Mouse (Mus musculus) ES-E14 (cell line): Measurements from ENCODE around the gene Limd2. TPM values are rescaled to one million over a fixed set of nuclear protein-coding genes. Genes with fewer than 3 reads are reported as not detected.

Experiments used
- DNase-seq: peaks from one replicate; pipeline ENCODE4 v3.0.0-alpha.2; 2013; ENCODE audit warnings: low read depth, low spot score
- H3K27ac ChIP-seq: 2 replicates; pipeline ENCODE4 v1.5.1; 2012; ENCODE audit warnings: low read depth, mild to moderate bottlenecking, low read length, moderate library complexity, mixed read lengths; ENCODE audit not compliant: poor library complexity, insufficient read depth, severe bottlenecking
- H3K36me3 ChIP-seq: 2 replicates; pipeline ENCODE4 v1.6.1; 2012; ENCODE audit warnings: mild to moderate bottlenecking, low read length, moderate library complexity, mixed read lengths; ENCODE audit not compliant: control insufficient read depth, poor library complexity, insufficient read depth, severe bottlenecking
- H3K4me1 ChIP-seq, 2 experiments: fragments of 150-350 bp in 1 of 2; sonication (generic) in 1 of 2; 2 replicates each; pipeline ENCODE4 v1.6.1; 2012; ENCODE audit warnings: low read length in 2 of 2, mild to moderate bottlenecking in 1 of 2, mixed read lengths in 1 of 2; ENCODE audit not compliant: control insufficient read depth in 2 of 2, insufficient read depth in 2 of 2, poor library complexity in 1 of 2
- H3K4me3 ChIP-seq, 2 experiments: fragments of 150-350 bp in 1 of 2; sonication (generic) in 1 of 2; 2 replicates each; pipeline ENCODE4 v1.5.1; 2012; ENCODE audit warnings: low read length in 2 of 2, low read depth in 1 of 2, mild to moderate bottlenecking in 1 of 2, mixed read lengths in 1 of 2; ENCODE audit not compliant: insufficient read depth in 1 of 2, poor library complexity in 1 of 2, severe bottlenecking in 1 of 2
- H3K9ac ChIP-seq: 2 replicates; pipeline ENCODE4 v1.6.1; 2012; ENCODE audit warnings: low read depth, mild to moderate bottlenecking, low read length, mixed read lengths; ENCODE audit not compliant: poor library complexity, insufficient read depth, severe bottlenecking
- H3K9me3 ChIP-seq: fragments of 150-350 bp; sonication (generic); 2 replicates; pipeline ENCODE4 v1.6.1; 2012; ENCODE audit warnings: low read depth, mild to moderate bottlenecking, low read length; ENCODE audit not compliant: control insufficient read depth, insufficient read depth
- CHD2 ChIP-seq: IDR thresholded peaks from 2 replicates; pipeline ENCODE4 v1.6.1; 2014; ENCODE audit warnings: mild to moderate bottlenecking, low read depth, low read length, inconsistent platforms
- HCFC1 ChIP-seq: IDR thresholded peaks from 2 replicates; pipeline ENCODE4 v1.6.1; 2012; ENCODE audit warnings: low read length, inconsistent platforms, borderline replicate concordance; ENCODE audit not compliant: insufficient read depth
- MAFK ChIP-seq: IDR thresholded peaks from 2 replicates; pipeline ENCODE4 v1.6.1; 2014; ENCODE audit warnings: mild to moderate bottlenecking, low read depth, low read length, inconsistent platforms; ENCODE audit not compliant: insufficient read depth
- ZC3H11A ChIP-seq: IDR thresholded peaks from 2 replicates; pipeline ENCODE4 v1.6.1; 2012; ENCODE audit warnings: low read depth, mild to moderate bottlenecking, inconsistent platforms, low read length, borderline replicate concordance
- ZNF384 ChIP-seq: IDR thresholded peaks from 2 replicates; pipeline ENCODE4 v1.6.1; 2012; ENCODE audit warnings: low read depth, low read length, inconsistent platforms
- in situ Hi-C, 2 experiments: fragments of 600-800 bp; cut with MboI; formaldehyde crosslinking; loops; one replicate each; pipeline ENCODE4 v1.15.1; 2025; ENCODE audit warnings: low sequenced_read_pairs in 2 of 2, inconsistent platforms in 1 of 2; ENCODE audit not compliant: unreplicated experiment in 2 of 2
- total RNA-seq: library from RNA; depleted of rRNA; stranded (reverse); fragments of 300-350 nt; gene quantifications from 2 replicates; pipeline ENCODE4 v1.2.3, GENCODE M21; 2012

Limd2 gene
- total RNA-seq, 1 experiment, result 30.9 TPM

GRCm38 (mm10) chr11:106158930-106159215 lies 1.8 kb downstream of the Limd2 start:
- H3K9ac ChIP-seq, result peak overlapping the region; percentile 84; the same call in 1 of the 2 replicates
- DNase-seq, result no peak
- H3K4me1 ChIP-seq, result peaks cover 0 to 15% of the 10 kb centered on the region in 2 experiments; a peak in 2 of 4 replicates
- no peaks in the 10 kb centered on the region for H3K9me3 ChIP-seq
- TF ChIP-seq ZC3H11A (no peak), ZNF384 (no peak), HCFC1 (no peak), CHD2 (no peak), MAFK (no peak)
- in situ Hi-C loops, result no loop called here
- H3K27ac ChIP-seq, result no peak overlapping the region
- H3K36me3 ChIP-seq, result peaks cover 26% of the 10 kb centered on the region; the same call in 1 of the 2 replicates
- peak overlapping the region; percentile 93 to 100 for H3K4me3 ChIP-seq

- Histone ChIP-seq H3K9ac (no peak overlapping the region), H3K4me1 (peaks cover 0 to 15% of the 10 kb centered on the region in 2 experiments; a peak in 2 of 4 replicates), H3K4me3 (peak overlapping the region; percentile 93 to 100; a peak in 2 of 4 replicates), H3K27ac (no peak overlapping the region), H3K36me3 (peaks cover 22% of the 10 kb centered on the region; the same call in 1 of the 2 replicates), H3K9me3 (no peaks in the 10 kb centered on the region)
- DNase-seq, result no peak
- in situ Hi-C loops, result no loop called here
- TF ChIP-seq MAFK (no peak), CHD2 (no peak), HCFC1 (no peak), ZC3H11A (no peak), ZNF384 (no peak)
These were observed 2.4 kb downstream of the Limd2 start for GRCm38 (mm10) chr11:106158081-106158929.

GRCm38 (mm10) chr11:106157154-106157553 lies 3.5 kb downstream of the Limd2 start:
- no peak overlapping the region for H3K27ac ChIP-seq
- no peak for DNase-seq
- no peaks in the 10 kb centered on the region for H3K9me3 ChIP-seq
- in situ Hi-C loops, result no loop called here
- peaks cover 23% of the 10 kb centered on the region; the same call in 1 of the 2 replicates for H3K36me3 ChIP-seq
- H3K9ac ChIP-seq, result no peak overlapping the region
- TF ChIP-seq ZNF384, result no peak
- no peak for TF ChIP-seq HCFC1
- no peak for TF ChIP-seq ZC3H11A
- TF ChIP-seq CHD2, result no peak
- no peak for TF ChIP-seq MAFK
- peaks cover 0 to 15% of the 10 kb centered on the region in 2 experiments; a peak in 2 of 4 replicates for H3K4me1 ChIP-seq
- no peak overlapping the region for H3K4me3 ChIP-seq

GRCm38 (mm10) chr11:106156257-106156656 lies 4.4 kb downstream of the Limd2 start:
- H3K4me3 ChIP-seq, result no peak overlapping the region
- H3K9ac ChIP-seq, result no peak overlapping the region
- peaks cover 0 to 15% of the 10 kb centered on the region in 2 experiments; a peak in 2 of 4 replicates for H3K4me1 ChIP-seq
- H3K36me3 ChIP-seq, result peaks cover 31% of the 10 kb centered on the region; the same call in 1 of the 2 replicates
- no peak overlapping the region for H3K27ac ChIP-seq
- DNase-seq, result no peak
- TF ChIP-seq HCFC1 (no peak), MAFK (no peak), ZC3H11A (no peak), ZNF384 (no peak), CHD2 (no peak)
- H3K9me3 ChIP-seq, result no peaks in the 10 kb centered on the region
- in situ Hi-C loops, result no loop called here
